In genomic region chr3:142436824-142437223, GRCm38 (mm10) we compare ENCODE assay signal across 24 mouse cellular contexts. TPM values are rescaled to one million over a fixed set of nuclear protein-coding genes. Genes with fewer than 3 reads are reported as not detected.
A peak's percentile ranks its signal among the peaks of the same experiment; 100 is the strongest.
DNase-seq lines count a peak whose midpoint lies in the region; ATAC-seq lines count a peak whose summit lies in the region.
"Had no signal": no experiment of that assay in that cellular context is flagged by ENCODE, and none has a peak within 500 bp of the region (broad histone marks: within the 10 kb centered on the region; RNA-seq: fewer than 3 reads in every experiment).

No protein-coding gene starts in this region.

- H3K4me2 ChIP-seq in embryonic facial prominence, embryonic 13.5 days, result no peak overlapping the region
- no peak overlapping the region for H3K4me2 ChIP-seq in kidney, embryonic 15.5 days
- H3K4me2 ChIP-seq: embryonic facial prominence, embryonic 15.5 days; forebrain, embryonic 13.5 days; hindbrain, embryonic 12.5 days; hindbrain, embryonic 15.5 days had no signal

- no peaks in the 10 kb centered on the region for H3K27me3 ChIP-seq in embryonic facial prominence, embryonic 13.5 days
- H3K27me3 ChIP-seq in embryonic facial prominence, embryonic 10.5 days (replicated peaks; ENCODE audit: low read depth, poor library complexity, severe bottlenecking), result no peaks in the 10 kb centered on the region
- no peaks in the 10 kb centered on the region for H3K27me3 ChIP-seq in heart, embryonic 10.5 days (ENCODE audit: insufficient read depth, poor library complexity, severe bottlenecking)
- no peaks in the 10 kb centered on the region for H3K27me3 ChIP-seq in kidney, embryonic 15.5 days
- H3K27me3 ChIP-seq: embryonic facial prominence, embryonic 15.5 days; forebrain, embryonic 13.5 days; hindbrain, embryonic 12.5 days; hindbrain, embryonic 15.5 days had no signal

- ATAC-seq in embryonic facial prominence, embryonic 13.5 days (ENCODE audit: insufficient number of reproducible peaks, insufficient read depth, low FRiP score, low TSS enrichment, low read depth), result no peak
- no peak for ATAC-seq in kidney, embryonic 15.5 days (replicated peaks; ENCODE audit: low FRiP score)
- ATAC-seq in hematopoietic stem cell, adult 5-6 weeks (replicated peaks in 1 of 2; ENCODE audit: insufficient read depth in 1 of 2, low FRiP score in 2 of 2, low TSS enrichment in 1 of 2, low read depth in 1 of 2, poor library complexity in 2 of 2, severe bottlenecking in 2 of 2), result peak; percentile 9 to 38; a peak in 2 of 4 replicates
- ATAC-seq: forebrain, embryonic 13.5 days; forebrain, embryonic 16.5 days; intestine, postnatal 0 days had no signal

- no peaks in the 10 kb centered on the region for H3K9me3 ChIP-seq in embryonic facial prominence, embryonic 13.5 days
- H3K9me3 ChIP-seq in embryonic facial prominence, embryonic 10.5 days, result no peaks in the 10 kb centered on the region
- H3K9me3 ChIP-seq in heart, embryonic 10.5 days, result no peaks in the 10 kb centered on the region
- no peaks in the 10 kb centered on the region for H3K9me3 ChIP-seq in kidney, embryonic 15.5 days (replicated peaks)
- H3K9me3 ChIP-seq: embryonic facial prominence, embryonic 15.5 days; forebrain, embryonic 13.5 days; hindbrain, embryonic 12.5 days; hindbrain, embryonic 15.5 days had no signal

- DNase-seq in embryonic facial prominence, embryonic 10.5 days (ENCODE audit: low spot score), result no peak
- no peak for DNase-seq in heart, embryonic 10.5 days (ENCODE audit: low spot score)
- DNase-seq in heart, adult 8-10 months (ENCODE audit: low spot score), result no peak
- DNase-seq in kidney, postnatal 4 days, result no peak
- DNase-seq in retina, embryonic 14.5 days (ENCODE audit: low spot score), result no peak
- DNase-seq: adrenal gland, postnatal 10 days; adrenal gland, postnatal 36 days; cerebellum, adult 18-20 months; cerebellum, adult 9-11 months; cerebellum, postnatal 25 days; gastrocnemius, postnatal 36 days; heart, adult 2 months; heart, postnatal 4 days; kidney, adult 2 months had no signal

- no peak overlapping the region for H3K4me3 ChIP-seq in embryonic facial prominence, embryonic 13.5 days
- H3K4me3 ChIP-seq in embryonic facial prominence, embryonic 10.5 days, result no peak overlapping the region
- no peak overlapping the region for H3K4me3 ChIP-seq in heart, embryonic 10.5 days
- H3K4me3 ChIP-seq in kidney, embryonic 15.5 days (replicated peaks), result no peak overlapping the region
- H3K4me3 ChIP-seq: embryonic facial prominence, embryonic 15.5 days; forebrain, embryonic 13.5 days; heart, adult 2 months; hindbrain, embryonic 12.5 days; hindbrain, embryonic 15.5 days had no signal

- no peaks in the 10 kb centered on the region for H3K36me3 ChIP-seq in embryonic facial prominence, embryonic 13.5 days
- no peaks in the 10 kb centered on the region for H3K36me3 ChIP-seq in embryonic facial prominence, embryonic 10.5 days (replicated peaks)
- no peaks in the 10 kb centered on the region for H3K36me3 ChIP-seq in heart, embryonic 10.5 days
- H3K36me3 ChIP-seq in kidney, embryonic 15.5 days, result no peaks in the 10 kb centered on the region
- H3K36me3 ChIP-seq: embryonic facial prominence, embryonic 15.5 days; hindbrain, embryonic 12.5 days; hindbrain, embryonic 15.5 days had no signal

- no peak overlapping the region for H3K27ac ChIP-seq in embryonic facial prominence, embryonic 13.5 days
- H3K27ac ChIP-seq in embryonic facial prominence, embryonic 10.5 days (replicated peaks), result no peak overlapping the region
- H3K27ac ChIP-seq in heart, embryonic 10.5 days, result peak overlapping the region; percentile 71
- 0 out of 2 replicates have a peak overlapping the region, but pooled peaks have one; percentile 9 for H3K27ac ChIP-seq in kidney, embryonic 15.5 days
- H3K27ac ChIP-seq: embryonic facial prominence, embryonic 15.5 days; forebrain, embryonic 13.5 days; heart, adult 2 months; hindbrain, embryonic 12.5 days; hindbrain, embryonic 15.5 days had no signal

- 37% methylated on average over 6 of the region's 6 CpGs for WGBS in embryonic facial prominence, embryonic 13.5 days
- WGBS in embryonic facial prominence, embryonic 10.5 days, result 40% methylated on average over 6 of the region's 6 CpGs
- 46% methylated on average over 6 of the region's 6 CpGs for WGBS in heart, embryonic 10.5 days
- 40% methylated on average over 6 of the region's 6 CpGs for WGBS in kidney, embryonic 15.5 days

- H3K4me1 ChIP-seq in embryonic facial prominence, embryonic 13.5 days, result peaks cover 17% of the 10 kb centered on the region
- peaks cover 44% of the 10 kb centered on the region for H3K4me1 ChIP-seq in embryonic facial prominence, embryonic 10.5 days
- peaks cover 72% of the 10 kb centered on the region for H3K4me1 ChIP-seq in heart, embryonic 10.5 days
- peaks cover 41% of the 10 kb centered on the region for H3K4me1 ChIP-seq in kidney, embryonic 15.5 days
- H3K4me1 ChIP-seq: embryonic facial prominence, embryonic 15.5 days; forebrain, embryonic 13.5 days; hindbrain, embryonic 15.5 days had no signal

- 0 out of 2 replicates have a peak overlapping the region, but pooled peaks have one; percentile 11 for H3K9ac ChIP-seq in embryonic facial prominence, embryonic 13.5 days
- H3K9ac ChIP-seq in kidney, embryonic 15.5 days, result no peak overlapping the region
- H3K9ac ChIP-seq: embryonic facial prominence, embryonic 15.5 days; forebrain, embryonic 13.5 days; hindbrain, embryonic 12.5 days; hindbrain, embryonic 15.5 days had no signal

RNA-seq across cellular contexts. Expression of gene Pdlim5, which starts 41.3 kb away (rescaled TPM):
- 17.6 and 19.8 TPM in 2 replicates for polyA plus RNA-seq in embryonic facial prominence, embryonic 13.5 days (2015; fragmentation: Nextera tagmentation; extraction: Ambion mirVana)
- 17.2 and 18.2 TPM in 2 replicates for polyA plus RNA-seq in embryonic facial prominence, embryonic 10.5 days (2016; fragmentation: Nextera tagmentation; extraction: Ambion mirVana)
- 162 and 264 TPM in 2 replicates for polyA plus RNA-seq in heart, embryonic 10.5 days (2016; fragmentation: Nextera tagmentation; extraction: Ambion mirVana)
- 100 to 1,000 TPM; 698 to 745 (median 734) TPM for total RNA-seq in heart, adult 8-10 months (2022)
- 45.8 and 46.6 TPM in 2 replicates for polyA plus RNA-seq in kidney, embryonic 15.5 days (2015; fragmentation: Nextera tagmentation; extraction: Ambion mirVana)
- 16.3 and 17.2 TPM in 2 replicates for total RNA-seq in hematopoietic stem cell, adult 5-6 weeks (2017)

RNA-seq across cellular contexts. Expression of gene Gbp5, which starts 57.0 kb away (rescaled TPM):
- 0.07 TPM in 1 of 2 replicates, not detected in the other for polyA plus RNA-seq in embryonic facial prominence, embryonic 13.5 days (2015; fragmentation: Nextera tagmentation; extraction: Ambion mirVana)
- polyA plus RNA-seq in embryonic facial prominence, embryonic 10.5 days (2016; fragmentation: Nextera tagmentation; extraction: Ambion mirVana), result not detected in 2 replicates
- not detected in 2 replicates for polyA plus RNA-seq in heart, embryonic 10.5 days (2016; fragmentation: Nextera tagmentation; extraction: Ambion mirVana)
- total RNA-seq in heart, adult 8-10 months (2022), result 1 to 10 TPM; 6.6 to 8.4 (median 7.6) TPM
- 0.06 TPM in 2 replicates for polyA plus RNA-seq in kidney, embryonic 15.5 days (2015; fragmentation: Nextera tagmentation; extraction: Ambion mirVana)
- total RNA-seq in hematopoietic stem cell, adult 5-6 weeks (2017), result 18.6 and 24.2 TPM in 2 replicates
- total RNA-seq: ES-E14 had no signal
- polyA plus RNA-seq: forebrain, embryonic 13.5 days; forebrain, embryonic 16.5 days had no signal

Comparison
In these comparisons a context has a peak if more than half of its experiments do, and no peak if none do; other contexts are left out.
1. ATAC-seq: peak in hematopoietic stem cell, adult 5-6 weeks (2 of 2); none in embryonic facial prominence, embryonic 13.5 days (single experiment) and kidney, embryonic 15.5 days (single experiment).
2. H3K27ac ChIP-seq: peak in heart, embryonic 10.5 days (single experiment) and kidney, embryonic 15.5 days (single experiment); none in embryonic facial prominence, embryonic 13.5 days (single experiment) and embryonic facial prominence, embryonic 10.5 days (single experiment).